Mouse (Mus musculus): ENCODE results near the gene Mapk9.

GRCm38 (mm10) chr11:49811879-49812278, 34.7 kb upstream of the Mapk9 start:
- TF ChIP-seq CTCF (IDR thresholded peaks at IDR 0.05; ENCODE audit: extremely low read depth, insufficient read depth, low read length) (no peak), POLR2A (IDR thresholded peaks at IDR 0.05; ENCODE audit: extremely low read depth, insufficient read depth, low read length) (no peak)

All from cortical plate, adult 2 months (tissue).